Mouse (Mus musculus) kidney, postnatal 0 days (tissue): Measurements from ENCODE around the gene B230307C23Rik. TPM values are rescaled to one million over a fixed set of nuclear protein-coding genes. Genes with fewer than 3 reads are reported as not detected.

Source experiments
- ATAC-seq: fragments of 200-750 bp; cut with Nextera tagmentation; replicated peaks from 2 replicates; pipeline ENCODE4 v1.8.0; 2017; ENCODE audit warnings: low read depth, moderate number of reproducible peaks, moderate TSS enrichment, moderate library complexity; ENCODE audit not compliant: low FRiP score
- DNase-seq: peaks from one replicate; pipeline ENCODE4 v3.0.0-alpha.2; 2016; ENCODE audit warnings: low spot score
- H3K27ac ChIP-seq: fragments of 300-500 bp; sonication (generic); 2 replicates; pipeline ENCODE4 v1.5.1; 2014; ENCODE audit warnings: mild to moderate bottlenecking
- H3K27me3 ChIP-seq: fragments of 300-500 bp; sonication (generic); 2 replicates; pipeline ENCODE4 v1.6.1; 2014; ENCODE audit warnings: low read length, mixed read lengths; ENCODE audit not compliant: insufficient read depth
- H3K36me3 ChIP-seq: fragments of 300-500 bp; sonication (generic); 2 replicates; pipeline ENCODE4 v1.6.1; 2014; ENCODE audit warnings: low read length, mixed read lengths; ENCODE audit not compliant: insufficient read depth
- H3K4me1 ChIP-seq: fragments of 300-500 bp; sonication (generic); replicated peaks from 2 replicates; pipeline ENCODE4 v1.6.1; 2014; ENCODE audit warnings: antibody characterized with exemption, low read length, mixed read lengths; ENCODE audit not compliant: insufficient read depth
- H3K4me2 ChIP-seq: fragments of 300-500 bp; sonication (generic); 2 replicates; pipeline ENCODE4 v1.6.1; 2014; ENCODE audit warnings: mild to moderate bottlenecking, low read length, moderate library complexity, mixed read lengths
- H3K4me3 ChIP-seq: fragments of 300-500 bp; sonication (generic); replicated peaks from 2 replicates; pipeline ENCODE4 v1.5.1; 2014; ENCODE audit warnings: low read depth, low read length
- H3K9ac ChIP-seq: fragments of 300-500 bp; sonication (generic); 2 replicates; pipeline ENCODE4 v1.6.1; 2014; ENCODE audit warnings: low read depth, low read length
- H3K9me3 ChIP-seq: fragments of 300-500 bp; sonication (generic); replicated peaks from 2 replicates; pipeline ENCODE4 v1.6.1; 2016; ENCODE audit warnings: low read length, inconsistent platforms, mixed read lengths
- CTCF ChIP-seq: IDR thresholded peaks from 2 replicates; pipeline ENCODE4 v1.5.1; 2016; ENCODE audit warnings: antibody characterized with exemption, low read depth, mild to moderate bottlenecking, moderate library complexity
- WGBS: fragments of 180-500 bp; shearing (Covaris S2); extraction: QIAGEN DNeasy Blood & Tissue Kit; methylation state at CpG from one replicate; pipeline ENCODE4 v1.1.7; 2014; 5-methylcytosine and 5-hydroxymethylcytosine counted together
- polyA plus RNA-seq: library from polyadenylated mRNA; unstranded; fragments of >200 nt; fragmentation: Nextera tagmentation; extraction: Ambion mirVana; gene quantifications from 2 replicates; pipeline ENCODE4 v1.2.1, GENCODE M21; 2015

B230307C23Rik gene
- polyA plus RNA-seq, 1 experiment from 2014 or later, result 22.4 TPM

- Histone ChIP-seq H3K4me2 (no peak overlapping the region), H3K27me3 (no peaks in the 10 kb centered on the region), H3K9ac (no peak overlapping the region), H3K9me3 (no peaks in the 10 kb centered on the region), H3K4me3 (no peak overlapping the region), H3K36me3 (peaks cover 8% of the 10 kb centered on the region; the same call in 1 of the 2 replicates), H3K4me1 (peaks cover 6% of the 10 kb centered on the region; the same call in 1 of the 2 replicates), H3K27ac (no peak overlapping the region)
- ATAC-seq (no peak), DNase-seq (no peak)
- TF ChIP-seq CTCF, result no peak
These were observed 39.5 kb upstream of the B230307C23Rik start for GRCm38 (mm10) chr16:97957626-97958025.

DNA sequence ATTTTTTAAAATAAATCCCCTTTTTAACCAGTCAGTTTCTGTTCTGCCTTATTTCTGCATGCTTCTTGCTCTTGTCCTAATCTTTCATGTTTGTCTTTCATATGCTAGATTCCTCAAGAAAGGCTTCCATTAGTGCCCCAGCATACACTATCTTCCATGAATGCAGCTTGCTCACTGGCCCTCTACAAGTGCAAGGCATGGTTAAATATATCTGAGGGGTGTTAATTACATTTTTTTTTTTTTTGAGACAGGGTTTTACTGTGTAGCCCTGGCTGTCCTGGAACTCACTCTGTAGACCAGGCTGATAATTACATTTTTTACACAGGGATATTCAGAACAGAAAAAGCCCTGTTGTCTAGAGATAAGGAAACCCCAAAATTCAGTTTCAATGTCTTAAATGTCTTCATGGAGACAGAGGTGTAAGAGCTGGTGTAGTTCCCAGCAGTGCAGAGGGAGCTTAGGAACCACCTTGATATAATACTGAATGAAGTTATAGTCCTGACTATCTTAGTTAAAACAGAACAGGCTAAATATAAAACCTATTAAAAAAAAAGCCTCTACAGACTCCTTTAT, 38.6 kb upstream of the B230307C23Rik start:
- Histone ChIP-seq H3K9ac (no peak overlapping the region), H3K4me2 (no peak overlapping the region), H3K27me3 (no peaks in the 10 kb centered on the region), H3K27ac (no peak overlapping the region), H3K4me3 (no peak overlapping the region), H3K36me3 (peaks cover 5% of the 10 kb centered on the region; the same call in 1 of the 2 replicates), H3K9me3 (no peaks in the 10 kb centered on the region), H3K4me1 (peaks cover 6% of the 10 kb centered on the region; the same call in 1 of the 2 replicates)
- ATAC-seq, result no peak
- no peak for DNase-seq
- no peak for TF ChIP-seq CTCF

DNA sequence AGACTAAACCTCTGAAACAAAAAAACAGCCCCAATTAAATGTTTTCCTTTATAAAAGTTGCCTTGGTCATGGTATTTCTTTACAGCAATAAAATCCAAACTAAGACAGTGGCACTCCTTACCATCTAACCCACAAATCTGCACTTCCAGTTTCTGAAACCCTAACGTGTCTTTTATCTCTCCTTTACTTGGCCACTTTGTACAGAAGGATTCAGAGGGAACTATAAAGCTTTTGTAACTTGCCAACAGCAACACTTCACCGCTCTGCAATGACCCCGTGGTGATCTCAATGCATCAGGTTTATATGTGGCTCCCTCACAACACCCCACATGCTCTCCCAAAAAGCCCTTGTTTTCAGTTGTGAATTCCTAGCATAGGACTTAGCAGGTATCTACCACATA, 36.8 kb upstream of the B230307C23Rik start:
- 85% methylated on average over 3 of the region's 3 CpGs for WGBS
- TF ChIP-seq CTCF, result no peak
- Histone ChIP-seq H3K9me3 (no peaks in the 10 kb centered on the region), H3K9ac (no peak overlapping the region), H3K27ac (no peak overlapping the region), H3K4me2 (no peak overlapping the region), H3K36me3 (peaks cover 5% of the 10 kb centered on the region; the same call in 1 of the 2 replicates), H3K27me3 (no peaks in the 10 kb centered on the region), H3K4me1 (peaks cover 6% of the 10 kb centered on the region; the same call in 1 of the 2 replicates), H3K4me3 (no peak overlapping the region)
- ATAC-seq, result no peak
- no peak for DNase-seq

DNA sequence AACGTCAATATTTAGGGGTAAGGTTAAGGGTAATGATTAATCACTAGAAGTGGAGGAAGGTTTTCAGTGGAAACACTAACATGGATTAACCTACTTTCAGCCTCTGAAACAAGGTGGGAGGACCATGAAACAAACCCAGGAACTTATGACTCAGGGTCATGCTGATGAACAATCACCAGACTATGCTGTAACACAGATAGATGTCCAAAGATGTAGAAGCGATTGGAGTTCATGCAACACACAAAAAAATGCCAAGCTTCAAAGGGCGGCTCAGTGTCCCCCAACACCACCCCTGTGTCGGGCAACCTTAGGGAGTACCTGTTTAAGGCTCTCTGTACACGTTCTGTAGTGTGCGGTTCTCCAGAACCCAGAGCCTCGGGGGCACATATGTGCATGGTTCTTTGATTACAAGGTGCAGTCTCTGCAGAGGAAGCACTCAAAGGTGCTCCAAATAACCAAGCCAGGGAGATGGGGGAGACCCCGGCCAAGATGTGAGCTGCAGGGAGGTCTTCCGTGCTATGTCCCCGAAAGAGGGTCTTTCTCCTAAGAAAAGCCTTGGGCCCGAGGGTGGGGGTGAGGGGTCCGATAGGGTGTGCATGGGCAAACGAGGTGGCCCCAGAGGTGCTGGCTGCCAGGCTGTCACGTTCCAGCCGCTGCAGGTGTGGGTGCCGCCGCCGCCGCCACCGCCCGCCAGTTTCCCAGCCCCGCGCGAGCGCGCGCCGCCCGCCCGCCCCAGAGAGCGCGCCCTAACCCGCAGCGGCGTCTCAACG, 35.5 kb upstream of the B230307C23Rik start:
- Histone ChIP-seq H3K4me3 (peak overlapping the region; percentile 89), H3K9me3 (no peaks in the 10 kb centered on the region), H3K27me3 (no peaks in the 10 kb centered on the region), H3K4me1 (peaks cover 6% of the 10 kb centered on the region; the same call in 1 of the 2 replicates), H3K36me3 (no peaks in the 10 kb centered on the region), H3K27ac (peak overlapping the region; percentile 91), H3K4me2 (peak overlapping the region; percentile 74), H3K9ac (peak overlapping the region; percentile 86)
- ATAC-seq, result no peak; the same call in 1 of the 2 replicates
- peak; percentile 12 for DNase-seq
- 4% methylated on average over 36 of the region's 36 CpGs for WGBS
- TF ChIP-seq CTCF, result no peak

GRCm38 (mm10) chr16:97962151-97962948, 34.8 kb upstream of the B230307C23Rik start, which contains the start of the genes C2cd2 and Zbtb21:
Gene C2cd2 (minus strand): TSS chr16:97962598.
Gene Zbtb21 (minus strand): TSS chr16:97962622.
- H3K27me3 ChIP-seq, result no peaks in the 10 kb centered on the region
- WGBS, result 1% methylated on average over 77 of the region's 78 CpGs
- ATAC-seq, result peak; percentile 99
- H3K27ac ChIP-seq, result peak within 1 kb of the TSS; percentile 91
- peak within 1 kb of the TSS; percentile 74 for H3K4me2 ChIP-seq
- peak within 1 kb of the TSS; percentile 89 for H3K4me3 ChIP-seq
- no peak for TF ChIP-seq CTCF
- peaks cover 6% of the 10 kb centered on the region; the same call in 1 of the 2 replicates for H3K4me1 ChIP-seq
- peak within 1 kb of the TSS; percentile 86 for H3K9ac ChIP-seq
- DNase-seq, result peak; percentile 97
- no peaks in the 10 kb centered on the region for H3K9me3 ChIP-seq
- H3K36me3 ChIP-seq, result no peaks in the 10 kb centered on the region
